Mouse (Mus musculus): ENCODE data around the gene Gm20388.

DNA sequence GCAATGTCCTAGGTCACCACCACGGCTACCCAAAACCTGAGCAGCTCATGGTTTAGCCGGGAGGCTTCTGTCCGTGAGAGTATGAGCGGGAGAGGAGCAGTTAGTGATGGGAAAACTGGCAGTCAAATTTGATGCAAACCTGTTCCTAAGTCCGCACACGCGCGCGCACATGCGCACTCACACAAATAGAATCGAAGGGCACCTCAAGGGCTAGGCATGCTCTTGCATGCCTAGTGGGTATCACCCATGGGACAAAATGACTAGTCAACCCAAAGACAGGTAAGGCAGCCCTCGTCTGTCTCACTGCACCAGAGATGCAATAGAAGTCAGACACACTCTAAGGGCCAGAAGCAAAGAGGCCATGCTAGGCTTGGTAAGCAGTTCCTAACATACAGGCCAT lies 4465.8 kb downstream of the Gm20388 start:
- no peak for TF ChIP-seq POLR2A (IDR thresholded peaks at IDR 0.05; ENCODE audit: insufficient read depth, low read depth, low read length)
- TF ChIP-seq CTCF (IDR thresholded peaks at IDR 0.05; ENCODE audit: insufficient read depth, low read depth, low read length), result no peak

Data from olfactory bulb, adult 2 months (tissue).